Mouse (Mus musculus): Measurements from ENCODE around the gene Dnmt3b. TPM values are rescaled to one million over a fixed set of nuclear protein-coding genes. Genes with fewer than 3 reads are reported as not detected.

Dnmt3b gene
- polyA plus RNA-seq, 2 experiments = 6.6 to 7.3 TPM

DNA sequence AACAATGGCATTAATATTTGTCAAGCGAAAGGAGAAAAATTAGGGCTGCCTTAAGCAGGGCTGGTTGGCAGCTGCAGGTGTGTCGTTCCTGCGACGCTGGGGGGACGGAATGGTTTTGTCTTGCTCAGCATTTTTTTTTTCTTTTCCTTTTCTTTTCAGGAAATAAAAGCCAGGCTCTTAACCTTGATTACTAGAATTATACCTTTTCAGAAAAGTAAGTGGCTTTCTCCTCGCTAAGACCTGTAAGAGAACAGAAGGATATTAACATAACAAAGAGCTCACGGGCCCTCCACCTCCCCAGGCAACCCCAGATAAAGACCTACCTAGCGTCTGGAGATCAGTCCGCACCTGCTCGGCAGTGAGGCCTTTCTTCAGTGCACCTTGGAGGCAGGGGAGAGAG lies 26.8 kb upstream of the Dnmt3b start:
- no peak overlapping the region for H3K4me2 ChIP-seq (replicated peaks; ENCODE audit: low read depth, low read length, severe bottlenecking)
- H3K9me3 ChIP-seq (ENCODE audit: control insufficient read depth, low read length) = no peaks in the 10 kb centered on the region
- H3K36me3 ChIP-seq (ENCODE audit: control insufficient read depth, insufficient read depth, low read length) = peaks cover 88% of the 10 kb centered on the region
- H3K4me1 ChIP-seq (ENCODE audit: control insufficient read depth, insufficient read depth, low read length) = no peaks in the 10 kb centered on the region
- DNase-seq (ENCODE audit: low spot score) (no peak), ATAC-seq (ENCODE audit: low FRiP score, low read depth) (no peak)
- no peak for TF ChIP-seq POLR2A (IDR thresholded peaks at IDR 0.05; ENCODE audit: borderline replicate concordance, extremely low read depth, insufficient read depth, insufficient read length)
- no peak overlapping the region for H3K27ac ChIP-seq (replicated peaks; ENCODE audit: low read depth, low read length)
- no peaks in the 10 kb centered on the region for H3K27me3 ChIP-seq (ENCODE audit: control insufficient read depth, insufficient read depth, low read length)
- no peak overlapping the region for H3K9ac ChIP-seq (ENCODE audit: low read depth, low read length, severe bottlenecking)
- WGBS = 72% methylated on average over 10 of the region's 10 CpGs
- no peak overlapping the region for H3K4me3 ChIP-seq (replicated peaks; ENCODE audit: low read length)

DNA sequence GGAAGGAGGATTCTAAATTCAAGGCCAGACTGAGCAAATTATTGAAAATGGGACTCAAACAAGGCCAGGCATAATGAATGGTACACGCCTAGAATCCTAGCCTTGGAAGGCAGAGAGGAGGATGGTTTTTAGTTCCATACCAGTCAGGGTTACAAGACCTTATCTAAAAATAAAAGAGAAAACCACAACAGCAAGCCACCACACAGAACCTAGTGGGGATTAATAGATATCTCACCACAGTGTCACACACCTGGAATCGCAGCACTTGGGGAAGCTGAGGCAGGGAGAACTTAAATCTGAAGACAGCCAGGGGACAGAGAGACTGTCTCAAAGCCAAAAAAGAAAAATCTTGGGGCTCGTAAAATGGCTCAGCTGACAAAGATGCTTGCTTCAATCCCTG lies 18.3 kb upstream of the Dnmt3b start:
- peaks cover 30% of the 10 kb centered on the region for H3K36me3 ChIP-seq (ENCODE audit: control insufficient read depth, insufficient read depth, low read length)
- H3K4me1 ChIP-seq (ENCODE audit: control insufficient read depth, insufficient read depth, low read length) = peaks cover 7% of the 10 kb centered on the region
- no peak overlapping the region for H3K27ac ChIP-seq (replicated peaks; ENCODE audit: low read depth, low read length)
- no peak overlapping the region for H3K4me3 ChIP-seq (replicated peaks; ENCODE audit: low read length)
- TF ChIP-seq POLR2A (IDR thresholded peaks at IDR 0.05; ENCODE audit: borderline replicate concordance, extremely low read depth, insufficient read depth, insufficient read length) = no peak
- no peaks in the 10 kb centered on the region for H3K27me3 ChIP-seq (ENCODE audit: control insufficient read depth, insufficient read depth, low read length)
- H3K9ac ChIP-seq (ENCODE audit: low read depth, low read length, severe bottlenecking) = no peak overlapping the region
- no peak overlapping the region for H3K4me2 ChIP-seq (replicated peaks; ENCODE audit: low read depth, low read length, severe bottlenecking)
- DNase-seq (ENCODE audit: low spot score) (no peak), ATAC-seq (ENCODE audit: low FRiP score, low read depth) (no peak)
- no peaks in the 10 kb centered on the region for H3K9me3 ChIP-seq (ENCODE audit: control insufficient read depth, low read length)
- WGBS = 88% methylated on average over 3 of the region's 3 CpGs

DNA sequence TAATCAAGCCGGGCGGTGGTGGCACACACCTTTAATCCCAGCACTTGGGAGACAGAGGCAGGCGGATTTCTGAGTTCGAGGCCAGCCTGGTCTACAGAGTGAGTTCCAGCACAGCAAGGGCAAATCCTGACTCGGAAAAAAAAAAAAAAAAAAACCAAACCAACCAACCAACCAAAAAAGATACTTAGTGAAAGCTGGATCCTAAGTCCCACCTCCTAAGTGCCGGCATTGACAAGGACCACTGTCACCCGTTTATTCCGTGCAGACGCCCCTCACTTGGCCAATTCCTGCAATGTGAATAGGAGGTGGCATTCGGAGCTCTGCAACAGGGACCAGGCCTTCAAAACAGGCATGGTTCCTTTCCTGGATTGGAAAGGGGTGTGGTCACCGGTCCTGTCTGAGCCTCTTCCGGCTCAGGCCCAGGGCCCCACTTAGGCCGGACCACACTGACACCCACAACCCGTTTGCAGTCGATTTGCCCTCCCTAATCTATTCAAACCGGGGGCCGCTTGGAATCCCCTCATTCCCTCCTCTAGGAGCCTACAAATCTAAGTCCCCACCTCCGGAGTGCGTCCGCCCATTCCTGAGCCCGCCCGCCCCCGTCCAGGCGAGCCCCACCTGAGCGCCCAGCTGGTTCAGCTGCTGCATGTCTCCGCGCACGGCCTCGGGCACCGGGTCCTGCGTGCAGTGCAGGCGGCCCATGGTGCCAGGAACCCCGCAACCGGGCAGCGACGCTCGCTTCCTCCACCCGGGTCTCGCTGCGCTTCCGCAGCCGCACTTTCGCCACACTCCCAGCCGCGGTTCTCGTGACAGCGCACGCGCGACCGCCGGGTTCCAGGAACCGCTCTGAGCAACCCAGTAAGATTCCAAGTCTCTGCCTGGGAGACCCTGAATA lies 17.0 kb upstream of the Dnmt3b start, which contains the start of gene Commd7:
TSS of gene Commd7 (minus strand) at position 806 of the 895 bp plus-strand sequence.
- H3K9ac ChIP-seq (ENCODE audit: low read depth, low read length, severe bottlenecking) = peak within 1 kb of the TSS; percentile 90
- TF ChIP-seq POLR2A (IDR thresholded peaks at IDR 0.05; ENCODE audit: borderline replicate concordance, extremely low read depth, insufficient read depth, insufficient read length) = peak; percentile 41; the same call in 1 of the 2 replicates
- WGBS = 4% methylated on average over 51 of the region's 53 CpGs

DNA sequence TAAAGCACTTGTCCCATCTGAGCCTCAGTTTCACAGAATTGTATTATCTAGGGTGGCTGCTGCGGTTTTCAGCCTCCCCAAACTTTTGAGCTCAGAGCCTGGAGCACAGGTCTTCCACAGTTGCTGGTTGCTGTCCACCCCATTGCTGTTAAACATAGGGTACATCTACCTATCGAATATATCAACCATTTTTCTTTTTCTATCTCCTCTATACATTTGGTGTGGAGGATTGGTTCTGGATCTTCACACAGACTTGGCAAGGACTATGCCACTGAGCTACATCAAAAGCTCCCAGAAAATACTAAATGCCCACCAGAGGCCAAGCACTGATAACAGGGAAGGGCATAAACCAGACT lies 16.4 kb upstream of the Dnmt3b start:
- 17% methylated on average over 2 of the region's 2 CpGs for WGBS
- no peak overlapping the region; the same call in 1 of the 2 replicates for H3K27ac ChIP-seq (replicated peaks; ENCODE audit: low read depth, low read length)

More for the DNA sequence above, 17.0 kb upstream of the Dnmt3b start, which contains the start of gene Commd7:
- Histone ChIP-seq H3K27me3 (ENCODE audit: control insufficient read depth, insufficient read depth, low read length) (no peaks in the 10 kb centered on the region), H3K36me3 (ENCODE audit: control insufficient read depth, insufficient read depth, low read length) (peaks cover 19% of the 10 kb centered on the region), H3K4me1 (ENCODE audit: control insufficient read depth, insufficient read depth, low read length) (peaks cover 7% of the 10 kb centered on the region), H3K9me3 (ENCODE audit: control insufficient read depth, low read length) (no peaks in the 10 kb centered on the region), H3K4me3 (replicated peaks; ENCODE audit: low read length) (peak within 1 kb of the TSS; percentile 83), H3K27ac (replicated peaks; ENCODE audit: low read depth, low read length) (peak within 1 kb of the TSS; percentile 89), H3K4me2 (replicated peaks; ENCODE audit: low read depth, low read length, severe bottlenecking) (peak within 1 kb of the TSS; percentile 64)
- DNase-seq (ENCODE audit: low spot score) (peak; percentile 73), ATAC-seq (ENCODE audit: low FRiP score, low read depth) (peak; percentile 90)

DNA sequence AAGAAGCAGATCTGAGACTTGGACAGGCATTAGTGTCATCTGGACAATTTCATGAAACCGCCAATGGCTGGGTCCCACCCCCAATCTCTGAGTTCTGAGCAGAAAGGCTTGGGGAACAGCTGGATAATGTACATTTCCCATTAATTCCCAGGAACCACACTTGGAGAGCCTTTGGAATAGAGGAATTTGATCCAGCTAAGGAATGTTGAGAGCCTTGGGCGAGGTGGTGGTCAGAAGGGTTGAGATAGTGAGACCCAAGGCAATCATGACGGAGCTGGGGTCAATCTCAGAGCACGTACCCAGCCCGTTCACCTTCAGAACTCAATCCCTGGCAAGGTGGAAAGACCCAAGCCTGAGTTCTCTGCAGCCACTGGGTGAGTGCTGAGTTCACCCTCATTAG lies 16.0 kb upstream of the Dnmt3b start:
- DNase-seq (ENCODE audit: low spot score) (no peak), ATAC-seq (ENCODE audit: low FRiP score, low read depth) (no peak)
- H3K4me1 ChIP-seq (ENCODE audit: control insufficient read depth, insufficient read depth, low read length) = peaks cover 7% of the 10 kb centered on the region
- no peak overlapping the region for H3K4me2 ChIP-seq (replicated peaks; ENCODE audit: low read depth, low read length, severe bottlenecking)
- no peaks in the 10 kb centered on the region for H3K27me3 ChIP-seq (ENCODE audit: control insufficient read depth, insufficient read depth, low read length)
- WGBS = 75% methylated on average over 5 of the region's 5 CpGs
- no peak overlapping the region for H3K27ac ChIP-seq (replicated peaks; ENCODE audit: low read depth, low read length)
- H3K4me3 ChIP-seq (replicated peaks; ENCODE audit: low read length) = no peak overlapping the region
- H3K36me3 ChIP-seq (ENCODE audit: control insufficient read depth, insufficient read depth, low read length) = peaks cover 9% of the 10 kb centered on the region
- peak overlapping the region; percentile 90; the same call in 1 of the 2 replicates for H3K9ac ChIP-seq (ENCODE audit: low read depth, low read length, severe bottlenecking)
- no peak for TF ChIP-seq POLR2A (IDR thresholded peaks at IDR 0.05; ENCODE audit: borderline replicate concordance, extremely low read depth, insufficient read depth, insufficient read length)
- H3K9me3 ChIP-seq (ENCODE audit: control insufficient read depth, low read length) = no peaks in the 10 kb centered on the region

More for the DNA sequence above, 16.4 kb upstream of the Dnmt3b start:
- peak overlapping the region; percentile 64 for H3K4me2 ChIP-seq (replicated peaks; ENCODE audit: low read depth, low read length, severe bottlenecking)
- peaks cover 14% of the 10 kb centered on the region for H3K36me3 ChIP-seq (ENCODE audit: control insufficient read depth, insufficient read depth, low read length)
- H3K27me3 ChIP-seq (ENCODE audit: control insufficient read depth, insufficient read depth, low read length) = no peaks in the 10 kb centered on the region
- H3K4me1 ChIP-seq (ENCODE audit: control insufficient read depth, insufficient read depth, low read length) = peaks cover 7% of the 10 kb centered on the region
- H3K4me3 ChIP-seq (replicated peaks; ENCODE audit: low read length) = peak overlapping the region; percentile 83
- no peaks in the 10 kb centered on the region for H3K9me3 ChIP-seq (ENCODE audit: control insufficient read depth, low read length)
- TF ChIP-seq POLR2A (IDR thresholded peaks at IDR 0.05; ENCODE audit: borderline replicate concordance, extremely low read depth, insufficient read depth, insufficient read length) = no peak
- peak overlapping the region; percentile 90 for H3K9ac ChIP-seq (ENCODE audit: low read depth, low read length, severe bottlenecking)
- no peak for ATAC-seq (ENCODE audit: low FRiP score, low read depth)
- DNase-seq (ENCODE audit: low spot score) = no peak

All from limb, embryonic 14.5 days (tissue).